Mouse (Mus musculus) midbrain, postnatal 0 days (tissue): ENCODE results near the gene Pacsin2. TPM values are rescaled to one million over a fixed set of nuclear protein-coding genes. Genes with fewer than 3 reads are reported as not detected.

Source experiments
- ATAC-seq: fragments of 200-750 bp; cut with Nextera tagmentation; 2 replicates; pipeline ENCODE4 v1.8.0; 2017; ENCODE audit warnings: moderate number of reproducible peaks, mild to moderate bottlenecking, moderate TSS enrichment, moderate library complexity; ENCODE audit not compliant: low FRiP score
- DNase-seq: peaks from one replicate; pipeline ENCODE4 v3.0.0-alpha.2; 2015; ENCODE audit warnings: low spot score
- H3K27ac ChIP-seq: fragments of 300-500 bp; sonication (generic); 2 replicates; pipeline ENCODE4 v1.5.1; 2014; ENCODE audit warnings: low read depth, mild to moderate bottlenecking, low read length, mixed read lengths
- H3K27me3 ChIP-seq: fragments of 300-500 bp; sonication (generic); 2 replicates; pipeline ENCODE4 v1.6.1; 2014; ENCODE audit warnings: low read length, control low read depth, mixed read lengths; ENCODE audit not compliant: insufficient read depth
- H3K36me3 ChIP-seq: fragments of 300-500 bp; sonication (generic); 2 replicates; pipeline ENCODE4 v1.6.1; 2014; ENCODE audit warnings: low read length, control low read depth, mixed read lengths; ENCODE audit not compliant: insufficient read depth
- H3K4me1 ChIP-seq: fragments of 300-500 bp; sonication (generic); 2 replicates; pipeline ENCODE4 v1.6.1; 2014; ENCODE audit warnings: mild to moderate bottlenecking, control low read depth, antibody characterized with exemption, low read length, mixed read lengths; ENCODE audit not compliant: insufficient read depth
- H3K4me2 ChIP-seq: fragments of 300-500 bp; sonication (generic); 2 replicates; pipeline ENCODE4 v1.6.1; 2014; ENCODE audit warnings: low read depth, mild to moderate bottlenecking, low read length, mixed read lengths; ENCODE audit not compliant: poor library complexity, severe bottlenecking
- H3K4me3 ChIP-seq: fragments of 300-500 bp; sonication (generic); 2 replicates; pipeline ENCODE4 v1.5.1; 2014; ENCODE audit warnings: low read depth, mild to moderate bottlenecking, low read length, moderate library complexity
- H3K9ac ChIP-seq: fragments of 300-500 bp; sonication (generic); replicated peaks from 2 replicates; pipeline ENCODE4 v1.6.1; 2014; ENCODE audit warnings: mild to moderate bottlenecking, low read length, moderate library complexity, mixed read lengths; ENCODE audit not compliant: poor library complexity, severe bottlenecking
- H3K9me3 ChIP-seq: fragments of 300-500 bp; sonication (generic); 2 replicates; pipeline ENCODE4 v1.6.1; 2016; ENCODE audit warnings: low read length, control low read depth
- CTCF ChIP-seq: IDR thresholded peaks from 2 replicates; pipeline ENCODE4 v1.5.1; 2016; ENCODE audit warnings: antibody characterized with exemption, mild to moderate bottlenecking
- WGBS: fragments of 180-500 bp; shearing (Covaris S2); extraction: QIAGEN DNeasy Blood & Tissue Kit; methylation state at CpG from one replicate; pipeline ENCODE4 v1.1.7; 2014; 5-methylcytosine and 5-hydroxymethylcytosine counted together
- polyA plus RNA-seq: library from polyadenylated mRNA; unstranded; fragments of >200 nt; fragmentation: Nextera tagmentation; extraction: Ambion mirVana; gene quantifications from 2 replicates; pipeline ENCODE4 v1.2.1, GENCODE M21; 2015
- total RNA-seq: library from RNA; depleted of rRNA; stranded (reverse); fragments of >200 nt; gene quantifications from 2 replicates; pipeline ENCODE4 v1.2.3, GENCODE M21; 2014

Gene Pacsin2
- total and polyA plus RNA-seq, 2 experiments from 2014 or later = 14.6 to 16.2 TPM

DNA sequence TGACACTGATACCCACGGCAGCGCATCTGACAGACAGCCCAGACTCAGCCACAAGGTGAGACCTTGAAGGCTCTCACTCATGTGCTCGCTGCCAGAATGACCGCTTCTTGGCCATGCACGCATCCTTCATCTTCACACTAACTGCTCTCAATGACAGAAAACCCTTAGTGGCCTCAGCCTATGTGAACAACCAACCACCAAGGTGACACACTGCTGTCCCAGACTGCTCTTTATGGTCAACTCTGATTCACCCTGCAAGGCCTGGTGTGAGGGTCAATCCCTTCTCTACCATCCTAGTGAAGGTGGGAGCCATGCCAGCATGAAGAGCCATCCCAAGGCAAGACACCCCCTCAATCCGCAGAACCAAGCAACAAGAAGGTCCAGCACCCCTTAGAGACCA is 46.5 kb downstream of the Pacsin2 start:
- WGBS = 90% methylated on average over 6 of the region's 6 CpGs
- H3K27me3 ChIP-seq = no peaks in the 10 kb centered on the region
- no peak overlapping the region for H3K27ac ChIP-seq
- H3K4me1 ChIP-seq = no peaks in the 10 kb centered on the region; the same call in 1 of the 2 replicates
- no peak overlapping the region for H3K4me3 ChIP-seq
- no peak overlapping the region for H3K9ac ChIP-seq
- H3K9me3 ChIP-seq = no peaks in the 10 kb centered on the region
- no peak overlapping the region for H3K4me2 ChIP-seq
- H3K36me3 ChIP-seq = no peaks in the 10 kb centered on the region
- DNase-seq = no peak
- ATAC-seq = no peak
- no peak for TF ChIP-seq CTCF

DNA sequence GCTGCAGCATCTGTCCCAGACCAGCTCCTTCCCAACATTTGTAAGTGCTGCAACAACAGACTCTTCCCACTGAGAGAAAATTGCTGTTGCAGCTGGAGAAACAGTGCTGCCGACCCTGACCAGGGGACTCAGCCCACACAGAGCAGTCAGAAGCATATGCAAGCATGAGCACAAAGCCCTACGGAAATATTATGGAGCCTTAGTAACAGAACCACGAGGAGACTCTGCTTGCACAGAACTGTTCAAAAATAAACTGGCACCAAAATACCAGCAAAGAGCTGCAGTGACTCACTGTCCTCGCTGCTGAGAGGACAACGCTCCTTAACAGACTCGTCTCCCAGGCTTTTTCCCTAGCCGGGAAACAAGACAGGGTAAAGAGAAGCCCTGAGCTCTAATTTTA is 47.0 kb downstream of the Pacsin2 start:
- no peak overlapping the region for H3K27ac ChIP-seq
- no peaks in the 10 kb centered on the region for H3K27me3 ChIP-seq
- no peak for DNase-seq
- WGBS = 70% methylated on average over 7 of the region's 7 CpGs
- no peak overlapping the region for H3K4me2 ChIP-seq
- H3K4me1 ChIP-seq = no peaks in the 10 kb centered on the region; the same call in 1 of the 2 replicates
- H3K36me3 ChIP-seq = no peaks in the 10 kb centered on the region
- no peak overlapping the region for H3K4me3 ChIP-seq
- no peak overlapping the region for H3K9ac ChIP-seq
- ATAC-seq = no peak
- H3K9me3 ChIP-seq = no peaks in the 10 kb centered on the region
- TF ChIP-seq CTCF = no peak

DNA sequence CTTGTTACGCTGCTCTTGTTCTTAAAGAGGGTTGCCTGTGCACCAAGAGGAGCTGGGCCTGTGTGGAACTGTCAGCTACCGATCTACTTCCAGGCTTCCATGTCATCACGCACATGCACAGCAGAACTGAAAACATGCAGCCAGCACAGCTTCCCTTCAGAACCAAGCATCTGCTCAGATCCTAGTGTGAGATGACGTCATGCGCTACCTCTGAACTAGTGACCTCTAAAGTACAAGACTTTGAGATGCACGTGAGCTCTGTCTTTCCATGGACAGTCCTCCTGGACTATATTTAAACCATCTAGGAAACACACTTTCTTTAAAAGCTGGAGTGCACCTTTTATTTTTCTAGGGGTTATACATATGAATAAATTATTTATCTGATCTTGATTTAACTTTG is 49.0 kb downstream of the Pacsin2 start:
- Histone ChIP-seq H3K27me3 (no peaks in the 10 kb centered on the region), H3K9me3 (no peaks in the 10 kb centered on the region), H3K36me3 (no peaks in the 10 kb centered on the region), H3K27ac (no peak overlapping the region), H3K4me1 (no peaks in the 10 kb centered on the region; the same call in 1 of the 2 replicates), H3K4me3 (no peak overlapping the region), H3K9ac (no peak overlapping the region), H3K4me2 (no peak overlapping the region)
- DNase-seq = no peak
- TF ChIP-seq CTCF = no peak
- WGBS = 86% methylated on average over 6 of the region's 6 CpGs
- ATAC-seq = no peak

DNA sequence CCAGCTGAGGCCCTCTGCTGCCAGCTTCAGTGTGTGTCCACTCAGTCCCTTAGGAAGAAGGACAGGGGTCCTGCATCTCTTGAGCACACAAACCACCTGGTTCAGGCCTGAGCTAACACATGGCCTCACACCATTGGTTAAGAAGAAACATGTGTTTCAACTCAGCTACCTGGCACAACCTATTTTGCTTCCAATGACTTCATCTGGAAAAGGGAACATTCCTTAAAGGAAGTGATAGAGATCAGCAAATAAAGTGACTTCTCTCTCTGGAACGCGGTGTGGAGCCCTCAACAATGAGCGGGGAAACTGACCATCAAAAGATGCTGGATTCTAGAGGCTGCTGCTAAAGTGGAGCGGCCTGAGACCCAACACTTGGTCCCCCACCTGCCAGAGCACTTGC is 52.8 kb downstream of the Pacsin2 start:
- ATAC-seq (no peak), DNase-seq (no peak)
- no peaks in the 10 kb centered on the region for H3K36me3 ChIP-seq
- H3K9ac ChIP-seq = no peak overlapping the region
- no peak overlapping the region for H3K4me3 ChIP-seq
- no peaks in the 10 kb centered on the region for H3K9me3 ChIP-seq
- H3K4me1 ChIP-seq = no peaks in the 10 kb centered on the region
- no peak for TF ChIP-seq CTCF
- no peak overlapping the region for H3K4me2 ChIP-seq
- no peak overlapping the region for H3K27ac ChIP-seq
- WGBS = 92% methylated on average over 4 of the region's 4 CpGs
- no peaks in the 10 kb centered on the region for H3K27me3 ChIP-seq

DNA sequence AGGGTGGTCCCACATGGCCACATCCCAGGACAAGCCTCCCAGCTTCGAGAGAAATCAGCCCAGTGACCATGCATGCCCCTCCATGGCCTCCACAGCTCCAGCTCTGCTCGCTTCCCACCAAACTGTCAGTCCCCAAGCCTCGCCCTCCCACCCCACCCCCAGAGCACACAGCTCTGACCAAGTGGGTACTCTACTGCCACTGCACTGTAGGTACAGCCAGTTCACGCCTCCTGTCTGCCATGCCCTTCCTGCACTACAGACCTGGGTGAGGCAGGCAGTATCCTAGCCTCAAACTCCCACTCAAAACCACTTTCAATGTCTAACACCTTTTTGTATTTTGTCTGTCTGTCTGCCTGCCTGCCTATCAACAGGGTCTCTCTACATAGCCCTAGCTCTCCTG is 53.7 kb downstream of the Pacsin2 start:
- H3K4me2 ChIP-seq = no peak overlapping the region
- no peak overlapping the region for H3K9ac ChIP-seq
- no peaks in the 10 kb centered on the region for H3K36me3 ChIP-seq
- no peaks in the 10 kb centered on the region for H3K9me3 ChIP-seq
- no peak for DNase-seq
- no peaks in the 10 kb centered on the region for H3K27me3 ChIP-seq
- H3K27ac ChIP-seq = no peak overlapping the region
- H3K4me3 ChIP-seq = no peak overlapping the region
- no peak for TF ChIP-seq CTCF
- no peak for ATAC-seq
- 93% methylated on average over 4 of the region's 4 CpGs for WGBS
- no peaks in the 10 kb centered on the region for H3K4me1 ChIP-seq

DNA sequence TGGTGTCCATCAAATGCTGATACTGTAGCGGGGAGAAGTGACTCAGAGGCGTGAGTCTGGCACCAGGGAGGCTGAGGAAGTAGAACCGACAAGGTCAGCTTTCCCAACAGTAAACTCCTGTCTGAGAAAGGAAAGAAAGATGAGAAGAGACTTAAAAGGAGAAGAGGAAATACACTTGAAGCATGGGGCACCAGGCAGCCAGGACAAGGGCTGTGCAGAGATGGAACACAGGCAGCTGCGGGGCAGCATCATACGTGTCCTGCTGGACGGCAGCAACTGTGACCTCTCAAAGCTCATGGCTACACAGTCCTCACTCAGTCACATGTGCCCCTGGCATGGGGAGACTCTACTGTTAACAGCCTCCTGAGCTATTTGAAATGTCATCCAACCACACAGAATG is 54.1 kb downstream of the Pacsin2 start:
- Histone ChIP-seq H3K9ac (no peak overlapping the region), H3K36me3 (no peaks in the 10 kb centered on the region), H3K27me3 (no peaks in the 10 kb centered on the region), H3K4me2 (no peak overlapping the region), H3K4me3 (no peak overlapping the region), H3K27ac (no peak overlapping the region), H3K9me3 (no peaks in the 10 kb centered on the region), H3K4me1 (no peaks in the 10 kb centered on the region)
- no peak for TF ChIP-seq CTCF
- ATAC-seq (no peak), DNase-seq (no peak)
- 79% methylated on average over 6 of the region's 6 CpGs for WGBS
